ENCODE assay signal across 20 mouse cellular contexts in genomic region chr11:88076394-88076793, GRCm38 (mm10).
"Had no signal": no experiment of that assay in that cellular context is flagged by ENCODE, and none has a peak within 500 bp of the region (broad histone marks: within the 10 kb centered on the region; RNA-seq: fewer than 3 reads in every experiment).

No protein-coding gene starts in this region.

- ATAC-seq: hindbrain, embryonic 16.5 days; hindbrain, postnatal 0 days; inflammation-experienced regulatory T-cells, adult 6 months; intestine, embryonic 15.5 days; intestine, embryonic 16.5 days; intestine, postnatal 0 days had no signal

- DNase-seq: heart, postnatal 10 days; heart, postnatal 36 days; heart, postnatal 4 days; kidney, adult 11 months; kidney, adult 18-20 months; kidney, adult 2 months; kidney, adult 8-10 months; kidney, adult 9 months; kidney, postnatal 10 days; kidney, postnatal 14 days; kidney, postnatal 25 days; kidney, postnatal 36 days; kidney, postnatal 4 days; layer of hippocampus, postnatal 36 days had no signal
